Mouse (Mus musculus) megakaryocyte, embryonic 14.5 days (primary cell): Measurements from ENCODE around the gene Fam69b. TPM values are rescaled to one million over a fixed set of nuclear protein-coding genes. Genes with fewer than 3 reads are reported as not detected.

Experiments
- H3K27me3 ChIP-seq: replicated peaks from 2 replicates; pipeline ENCODE3; 2012; ENCODE audit warnings: inconsistent platforms
- H3K36me3 ChIP-seq: replicated peaks from 2 replicates; pipeline ENCODE3; 2012; ENCODE audit warnings: low read length, inconsistent platforms, mixed read lengths
- H3K4me1 ChIP-seq: 2 replicates; pipeline ENCODE4 v1.6.1; 2012; ENCODE audit warnings: inconsistent platforms
- H3K4me3 ChIP-seq: replicated peaks from 2 replicates; pipeline ENCODE3; 2012; ENCODE audit warnings: moderate library complexity, mild to moderate bottlenecking, inconsistent platforms
- H3K9me3 ChIP-seq: 2 replicates; pipeline ENCODE4 v1.6.1; 2012; ENCODE audit warnings: inconsistent platforms
- FLI1 ChIP-seq: IDR thresholded peaks from 2 replicates; pipeline ENCODE4 v1.6.1; 2012; ENCODE audit warnings: low read length, inconsistent platforms, mixed read lengths
- GATA1 ChIP-seq: IDR thresholded peaks from 3 replicates; pipeline ENCODE4 v1.6.1; 2012; ENCODE audit warnings: mixed read lengths, low read length, inconsistent platforms, borderline replicate concordance
- polyA plus RNA-seq: library from polyadenylated mRNA; stranded (reverse); fragments of >175 nt; gene quantifications from 2 replicates; pipeline ENCODE4 v1.2.3, GENCODE M21; 2012; ENCODE audit warnings: low replicate concordance; ENCODE audit not compliant: insufficient read depth

Gene Fam69b
- polyA plus RNA-seq, 1 experiment: 1.2 TPM

- H3K36me3 ChIP-seq: peaks cover 51% of the 10 kb centered on the region
- TF ChIP-seq GATA1: no peak
- no peak for TF ChIP-seq FLI1
- no peaks in the 10 kb centered on the region for H3K9me3 ChIP-seq
These were observed 31.4 kb upstream of the Fam69b start for GRCm38 (mm10) chr2:26596898-26597297.

GRCm38 (mm10) chr2:26597810-26598209, 30.4 kb upstream of the Fam69b start:
- Histone ChIP-seq H3K4me1 (peaks cover 80% of the 10 kb centered on the region), H3K27me3 (no peaks in the 10 kb centered on the region), H3K36me3 (peaks cover 42% of the 10 kb centered on the region), H3K4me3 (no peak overlapping the region), H3K9me3 (no peaks in the 10 kb centered on the region)
- TF ChIP-seq FLI1 (no peak), GATA1 (no peak)

More at GRCm38 (mm10) chr2:26596898-26597297, 31.4 kb upstream of the Fam69b start:
- Histone ChIP-seq H3K4me3 (no peak overlapping the region), H3K4me1 (peaks cover 83% of the 10 kb centered on the region), H3K27me3 (no peaks in the 10 kb centered on the region)

- peaks cover 36% of the 10 kb centered on the region for H3K36me3 ChIP-seq
- no peaks in the 10 kb centered on the region for H3K9me3 ChIP-seq
- peaks cover 82% of the 10 kb centered on the region for H3K4me1 ChIP-seq
- no peak overlapping the region for H3K4me3 ChIP-seq
- no peaks in the 10 kb centered on the region for H3K27me3 ChIP-seq
- TF ChIP-seq FLI1: no peak
- TF ChIP-seq GATA1: no peak
These were observed 29.8 kb upstream of the Fam69b start for GRCm38 (mm10) chr2:26598462-26598861.

GRCm38 (mm10) chr2:26599965-26600364, 28.3 kb upstream of the Fam69b start:
- Histone ChIP-seq H3K4me3 (peak overlapping the region; percentile 8), H3K27me3 (no peaks in the 10 kb centered on the region), H3K9me3 (no peaks in the 10 kb centered on the region), H3K4me1 (peaks cover 85% of the 10 kb centered on the region), H3K36me3 (peaks cover 22% of the 10 kb centered on the region)
- TF ChIP-seq GATA1 (no peak), FLI1 (no peak)

DNA sequence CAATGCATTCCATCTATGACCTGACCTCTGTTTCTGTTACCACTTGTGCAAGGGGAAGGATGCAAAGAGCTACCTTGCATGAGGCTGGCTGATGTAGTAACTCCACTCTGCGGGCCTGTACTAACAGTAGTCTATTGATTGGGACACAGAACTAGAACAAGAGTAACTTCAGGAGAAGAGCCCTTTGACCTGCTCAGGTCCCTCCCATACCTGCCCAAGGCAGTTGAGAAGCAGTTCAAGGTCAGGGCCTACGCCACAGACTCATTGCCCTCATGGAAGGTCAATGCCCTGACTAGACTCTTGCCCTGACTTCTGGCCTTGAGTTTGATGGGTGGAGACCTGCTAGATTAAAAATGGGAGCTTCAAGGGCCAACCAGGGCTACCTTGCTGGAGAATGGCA, 27.6 kb upstream of the Fam69b start:
- no peak overlapping the region for H3K4me3 ChIP-seq

GRCm38 (mm10) chr2:26601595-26601994, 26.7 kb upstream of the Fam69b start:
- peaks cover 9% of the 10 kb centered on the region for H3K27me3 ChIP-seq
- peaks cover 8% of the 10 kb centered on the region for H3K36me3 ChIP-seq
- H3K4me3 ChIP-seq: no peak overlapping the region
- TF ChIP-seq FLI1 (no peak), GATA1 (no peak)
- H3K9me3 ChIP-seq: no peaks in the 10 kb centered on the region
- peaks cover 82% of the 10 kb centered on the region for H3K4me1 ChIP-seq

More for the DNA sequence above, 27.6 kb upstream of the Fam69b start:
- Histone ChIP-seq H3K36me3 (peaks cover 15% of the 10 kb centered on the region), H3K27me3 (peaks cover 2% of the 10 kb centered on the region), H3K9me3 (no peaks in the 10 kb centered on the region), H3K4me1 (peaks cover 82% of the 10 kb centered on the region)
- TF ChIP-seq GATA1 (no peak), FLI1 (no peak)

- Histone ChIP-seq H3K4me3 (peak overlapping the region; percentile 99), H3K4me1 (peaks cover 83% of the 10 kb centered on the region), H3K27me3 (peaks cover 17% of the 10 kb centered on the region), H3K36me3 (no peaks in the 10 kb centered on the region), H3K9me3 (no peaks in the 10 kb centered on the region)
- no peak for TF ChIP-seq FLI1
- no peak for TF ChIP-seq GATA1
These were observed 25.6 kb upstream of the Fam69b start for GRCm38 (mm10) chr2:26602631-26603030.

DNA sequence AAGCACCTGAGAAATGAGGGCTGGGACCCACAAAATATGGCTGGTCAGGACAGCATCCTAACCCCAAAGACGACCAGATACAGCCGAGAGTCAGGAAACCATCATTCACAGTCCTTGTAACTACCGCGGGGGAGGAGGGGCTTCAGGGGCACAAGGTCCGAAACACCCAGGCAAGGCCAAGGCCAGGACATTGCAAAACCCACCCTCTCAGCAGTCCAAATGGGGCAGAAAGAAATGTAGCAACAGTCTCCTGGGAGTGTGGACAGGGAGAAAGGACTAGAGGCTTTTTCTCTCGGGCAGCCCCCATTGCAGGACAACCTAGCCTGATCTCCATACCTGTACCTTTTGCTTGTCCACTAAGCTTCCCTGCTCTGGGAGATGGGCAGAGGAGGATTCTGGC, 25.1 kb upstream of the Fam69b start:
- H3K9me3 ChIP-seq: no peaks in the 10 kb centered on the region

GRCm38 (mm10) chr2:26603720-26604671, 24.3 kb upstream of the Fam69b start, which contains the start of gene Agpat2:
Gene Agpat2, minus strand, starts transcription at chr2:26604417.
- Histone ChIP-seq H3K4me3 (peak within 1 kb of the TSS; percentile 99), H3K4me1 (peaks cover 81% of the 10 kb centered on the region), H3K9me3 (no peaks in the 10 kb centered on the region), H3K36me3 (no peaks in the 10 kb centered on the region), H3K27me3 (peaks cover 27% of the 10 kb centered on the region)
- no peak for TF ChIP-seq FLI1
- TF ChIP-seq GATA1: no peak

More for the DNA sequence above, 25.1 kb upstream of the Fam69b start:
- Histone ChIP-seq H3K27me3 (peaks cover 22% of the 10 kb centered on the region), H3K4me3 (peak overlapping the region; percentile 99), H3K36me3 (no peaks in the 10 kb centered on the region), H3K4me1 (peaks cover 83% of the 10 kb centered on the region)
- TF ChIP-seq GATA1 (no peak), FLI1 (no peak)

GRCm38 (mm10) chr2:26605331-26605730, 22.9 kb upstream of the Fam69b start:
- H3K4me3 ChIP-seq: no peak overlapping the region
- no peaks in the 10 kb centered on the region for H3K9me3 ChIP-seq
- H3K36me3 ChIP-seq: no peaks in the 10 kb centered on the region
- H3K27me3 ChIP-seq: peaks cover 39% of the 10 kb centered on the region
- H3K4me1 ChIP-seq: peaks cover 74% of the 10 kb centered on the region
- TF ChIP-seq GATA1: no peak
- no peak for TF ChIP-seq FLI1
